Mouse (Mus musculus) hematopoietic stem cell, adult 5-6 weeks (primary cell): ENCODE measurements around the gene Ift88. TPM values are rescaled to one million over a fixed set of nuclear protein-coding genes. Genes with fewer than 3 reads are reported as not detected.
"Not testable (repeated sequence)": the region's sequence is repeated elsewhere in the genome, so short reads cannot be mapped to it uniquely, and the experiment has no call there.

ENCODE experiments used
- ATAC-seq, 2 experiments: fragments of 125-278 bp in 1 of 2; replicated peaks in 1 of 2; 2 replicates each; pipeline ENCODE4 v1.8.0; 2016 to 2017; ENCODE audit warnings: inconsistent platforms in 2 of 2, mild to moderate bottlenecking in 2 of 2, moderate number of reproducible peaks in 2 of 2, low read depth in 1 of 2, moderate TSS enrichment in 1 of 2; ENCODE audit not compliant: low FRiP score in 2 of 2, poor library complexity in 2 of 2, severe bottlenecking in 2 of 2, insufficient read depth in 1 of 2, low TSS enrichment in 1 of 2
- total RNA-seq: library from RNA; stranded (forward); fragments of 172-1452, 232-1000 nt; gene quantifications from 2 replicates; pipeline ENCODE4 v1.2.3, GENCODE M21; 2017

Ift88 gene
- total RNA-seq, 1 experiment from 2014 or later: 14.3 TPM

DNA sequence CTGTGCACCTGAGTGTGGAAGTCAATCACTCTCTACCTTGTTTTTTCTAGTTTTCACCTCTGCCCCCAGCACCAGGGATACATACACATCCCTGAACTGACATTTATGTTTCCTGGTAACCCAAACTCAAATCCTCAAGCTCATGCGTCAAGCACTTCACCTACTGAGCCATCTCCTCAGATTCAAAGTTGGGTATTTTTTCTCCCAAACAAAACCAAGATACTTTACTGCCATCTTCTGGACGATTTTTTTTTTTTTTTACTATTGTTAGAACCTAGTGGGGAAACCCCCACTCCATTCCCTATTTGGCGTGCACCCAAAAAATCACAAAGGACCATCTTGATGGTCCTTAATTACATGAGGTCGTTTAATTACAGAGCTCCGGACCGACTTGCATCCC is 14.8 kb upstream of the Ift88 start:
- no peak for ATAC-seq

DNA sequence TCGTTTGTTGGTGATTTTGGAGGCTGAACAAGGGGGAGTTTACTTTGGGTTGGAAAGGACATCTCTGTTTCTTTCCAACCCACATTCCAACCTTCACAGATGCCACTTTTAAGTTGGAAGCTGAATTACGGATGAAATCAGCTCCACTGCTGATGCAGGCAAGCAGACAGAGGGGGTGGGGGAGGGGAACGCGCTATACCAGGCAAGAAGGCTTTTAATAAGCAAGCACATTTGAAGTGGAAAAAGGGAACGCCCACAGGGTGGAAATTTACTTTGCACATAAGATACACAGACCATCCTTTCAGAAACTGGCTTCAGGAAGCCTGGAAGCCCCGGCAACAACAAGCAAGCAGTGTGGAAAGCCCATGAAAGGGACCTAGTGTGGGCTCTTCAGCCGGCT is 11.7 kb upstream of the Ift88 start:
- ATAC-seq: no peak

GRCm38 (mm10) chr14:57417187-57417586 is 6.7 kb upstream of the Ift88 start:
- no peak for ATAC-seq

- ATAC-seq: peak; percentile 38 to 56; a peak in 2 of 4 replicates
These were observed 325 bp downstream of the Ift88 start for GRCm38 (mm10) chr14:57424212-57424561.

DNA sequence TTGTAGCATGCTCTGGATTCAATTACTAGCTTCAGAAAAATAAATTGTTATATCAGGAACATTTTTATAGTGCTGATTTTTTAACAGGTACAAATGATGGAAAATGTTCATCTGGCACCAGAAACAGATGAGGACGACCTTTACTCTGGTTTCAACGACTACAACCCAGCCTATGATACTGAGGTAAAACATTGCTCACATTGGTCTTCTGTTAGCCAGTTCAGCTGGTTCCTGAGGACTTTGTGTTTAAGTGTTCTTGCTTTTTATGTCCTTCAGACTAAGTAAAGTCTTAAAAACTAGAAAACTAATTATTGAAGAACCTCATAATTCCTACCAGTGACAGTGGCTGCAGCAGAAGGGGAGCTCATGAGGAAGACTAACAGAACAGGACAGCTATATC is 6.6 kb downstream of the Ift88 start:
- ATAC-seq: no peak

DNA sequence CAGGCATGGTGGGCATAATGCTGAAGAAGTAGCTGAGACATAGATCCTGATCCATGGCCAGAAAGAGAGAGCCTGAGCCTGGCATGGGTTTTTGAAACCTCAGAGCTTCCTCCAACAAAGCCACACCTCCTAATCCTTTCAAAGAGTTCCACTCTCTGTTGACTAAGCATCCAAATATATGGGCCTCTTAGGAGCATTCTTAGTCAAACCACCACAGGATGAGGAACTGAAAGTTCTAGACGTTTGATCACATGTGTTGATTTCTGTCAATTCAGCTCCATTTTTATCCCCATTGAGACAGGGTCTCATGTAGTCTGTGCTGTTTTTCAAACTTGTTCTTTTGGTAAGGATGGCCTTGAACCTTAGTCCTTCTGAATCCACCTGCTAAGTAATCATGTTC is 28.7 kb downstream of the Ift88 start:
- no peak for ATAC-seq

- no peak for ATAC-seq
These were observed 36.0 kb downstream of the Ift88 start for GRCm38 (mm10) chr14:57459883-57460282.

- not testable (repeated sequence) for ATAC-seq
These were observed 36.5 kb downstream of the Ift88 start for GRCm38 (mm10) chr14:57460326-57460725.

DNA sequence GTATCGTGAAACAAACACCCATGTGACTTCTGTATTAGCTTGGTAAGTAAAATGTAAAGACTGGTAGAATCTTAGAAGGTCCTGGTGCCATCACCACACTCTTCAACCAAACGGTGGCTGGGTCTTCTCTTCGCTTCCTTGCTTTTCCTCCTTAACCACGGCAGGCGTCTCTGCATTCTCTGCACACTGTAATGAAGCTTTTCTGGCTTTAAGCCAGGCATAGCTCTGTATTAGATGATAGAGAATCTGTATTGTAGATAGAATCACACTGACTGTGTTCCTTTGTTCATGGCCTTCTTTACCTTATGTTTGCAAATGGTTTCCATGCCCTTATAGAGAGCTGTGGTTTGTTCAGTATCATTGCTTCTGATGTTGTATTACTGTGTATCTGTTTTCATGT is 39.0 kb downstream of the Ift88 start:
- no peak for ATAC-seq

GRCm38 (mm10) chr14:57475057-57475456 is 51.2 kb downstream of the Ift88 start:
- no peak for ATAC-seq

DNA sequence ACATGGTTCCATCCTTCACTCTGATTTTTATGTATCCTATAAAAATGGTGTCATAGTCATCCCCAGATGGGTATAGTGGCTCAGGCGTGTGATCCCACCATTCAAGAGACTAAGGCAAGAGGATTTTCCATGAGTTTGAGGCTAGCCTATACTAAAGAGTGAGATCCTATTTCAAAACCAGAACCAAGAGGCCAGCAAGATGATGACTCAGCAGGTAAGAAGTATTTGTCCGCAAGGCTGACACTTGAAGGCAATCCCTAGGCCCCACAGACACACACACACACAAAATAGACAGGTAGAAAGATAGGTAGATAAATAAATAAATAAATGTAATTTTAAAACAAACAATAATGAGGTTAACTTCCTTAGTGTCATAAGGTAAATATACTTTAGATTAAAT is 58.4 kb downstream of the Ift88 start:
- ATAC-seq: no peak

- ATAC-seq: no peak
These were observed 60.3 kb downstream of the Ift88 start for GRCm38 (mm10) chr14:57484183-57484582.

- ATAC-seq: no peak
These were observed 65.8 kb downstream of the Ift88 start for GRCm38 (mm10) chr14:57489696-57490095.

- no peak for ATAC-seq
These were observed 70.0 kb downstream of the Ift88 start for GRCm38 (mm10) chr14:57493840-57494239.

DNA sequence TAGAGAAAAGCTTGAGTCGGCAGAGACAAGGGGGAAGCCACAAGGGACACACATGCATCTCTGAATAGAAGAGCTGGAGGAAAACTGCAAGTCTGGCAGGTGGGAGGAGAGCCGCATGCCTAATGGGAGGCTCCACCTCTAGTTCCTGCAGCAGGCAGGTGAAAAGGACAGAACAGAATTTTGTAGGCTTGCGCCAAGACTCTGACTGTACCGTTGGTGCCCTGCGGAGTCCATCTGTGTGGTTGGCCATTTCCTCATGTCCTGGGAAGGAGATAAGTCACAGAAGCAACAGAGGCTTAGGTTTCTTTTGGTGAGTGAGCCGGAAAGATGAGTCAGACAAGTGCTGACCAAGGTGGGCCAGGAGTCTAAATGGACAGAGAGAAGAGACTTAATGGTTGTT is 79.9 kb downstream of the Ift88 start:
- no peak for ATAC-seq

- no peak for ATAC-seq
These were observed 85.7 kb downstream of the Ift88 start for GRCm38 (mm10) chr14:57509554-57509953.

GRCm38 (mm10) chr14:57515156-57515762 is 91.4 kb downstream of the Ift88 start:
- no peak for ATAC-seq

- no peak for ATAC-seq
These were observed 93.1 kb downstream of the Ift88 start for GRCm38 (mm10) chr14:57517001-57517400.

GRCm38 (mm10) chr14:57523762-57524161 is 99.9 kb downstream of the Ift88 start:
- no peak for ATAC-seq
